Mouse (Mus musculus): ENCODE data around the gene Arntl2. TPM values are rescaled to one million over a fixed set of nuclear protein-coding genes. Genes with fewer than 3 reads are reported as not detected.

Gene Arntl2
- polyA plus RNA-seq (2014; fragmentation: Nextera tagmentation; extraction: Ambion mirVana), result 0.70 and 0.88 TPM in 2 replicates

- Histone ChIP-seq H3K9me3 (ENCODE audit: control insufficient read depth, low read length) (no peaks in the 10 kb centered on the region), H3K4me1 (replicated peaks; ENCODE audit: control insufficient read depth, insufficient read depth, low read length) (peaks cover 7% of the 10 kb centered on the region; the same call in 1 of the 2 replicates), H3K9ac (ENCODE audit: low read depth, low read length) (peak within 1 kb of the TSS; percentile 55), H3K4me2 (peak within 1 kb of the TSS; percentile 89), H3K27me3 (replicated peaks; ENCODE audit: control insufficient read depth, insufficient read depth, low read length) (peaks cover 18% of the 10 kb centered on the region; the same call in 1 of the 2 replicates), H3K36me3 (ENCODE audit: control insufficient read depth, insufficient read depth, low read length) (no peaks in the 10 kb centered on the region), H3K27ac (ENCODE audit: low read depth, low read length) (no peak within 1 kb of the TSS), H3K4me3 (ENCODE audit: low read depth, low read length) (peak within 1 kb of the TSS; percentile 55)
- 1% methylated on average over 36 of the region's 36 CpGs for WGBS
- peak; percentile 77 for DNase-seq (ENCODE audit: low spot score)
- peak; percentile 92 for ATAC-seq (replicated peaks; ENCODE audit: low FRiP score)
These were observed at the start of gene Arntl2 for GRCm38 (mm10) chr6:146795924-146796545. Gene Arntl2, plus strand, starts transcription at chr6:146796055.

- no peak overlapping the region for H3K4me2 ChIP-seq
- no peak overlapping the region for H3K9ac ChIP-seq (ENCODE audit: low read depth, low read length)
- no peaks in the 10 kb centered on the region for H3K27me3 ChIP-seq (replicated peaks; ENCODE audit: control insufficient read depth, insufficient read depth, low read length)
- H3K9me3 ChIP-seq (ENCODE audit: control insufficient read depth, low read length), result no peaks in the 10 kb centered on the region
- ATAC-seq (replicated peaks; ENCODE audit: low FRiP score) (no peak), DNase-seq (ENCODE audit: low spot score) (no peak)
- 73% methylated on average over 5 of the region's 5 CpGs for WGBS
- H3K4me1 ChIP-seq (replicated peaks; ENCODE audit: control insufficient read depth, insufficient read depth, low read length), result no peaks in the 10 kb centered on the region
- no peak overlapping the region for H3K4me3 ChIP-seq (ENCODE audit: low read depth, low read length)
- no peaks in the 10 kb centered on the region for H3K36me3 ChIP-seq (ENCODE audit: control insufficient read depth, insufficient read depth, low read length)
- no peak overlapping the region for H3K27ac ChIP-seq (ENCODE audit: low read depth, low read length)
These were observed 49.3 kb upstream of the Arntl2 start for GRCm38 (mm10) chr6:146746577-146746976.

- Histone ChIP-seq H3K27me3 (replicated peaks; ENCODE audit: control insufficient read depth, insufficient read depth, low read length) (no peaks in the 10 kb centered on the region), H3K9ac (ENCODE audit: low read depth, low read length) (no peak overlapping the region), H3K4me1 (replicated peaks; ENCODE audit: control insufficient read depth, insufficient read depth, low read length) (no peaks in the 10 kb centered on the region), H3K27ac (ENCODE audit: low read depth, low read length) (no peak overlapping the region), H3K36me3 (ENCODE audit: control insufficient read depth, insufficient read depth, low read length) (no peaks in the 10 kb centered on the region), H3K4me2 (no peak overlapping the region), H3K9me3 (ENCODE audit: control insufficient read depth, low read length) (no peaks in the 10 kb centered on the region), H3K4me3 (ENCODE audit: low read depth, low read length) (no peak overlapping the region)
- no peak for ATAC-seq (replicated peaks; ENCODE audit: low FRiP score)
- DNase-seq (ENCODE audit: low spot score), result no peak
These were observed 48.8 kb upstream of the Arntl2 start for GRCm38 (mm10) chr6:146747057-146747456.

- H3K4me2 ChIP-seq, result no peak overlapping the region
- WGBS, result 75% methylated on average over 1 of the region's 1 CpGs
- no peaks in the 10 kb centered on the region for H3K9me3 ChIP-seq (ENCODE audit: control insufficient read depth, low read length)
- no peak for DNase-seq (ENCODE audit: low spot score)
- H3K27me3 ChIP-seq (replicated peaks; ENCODE audit: control insufficient read depth, insufficient read depth, low read length), result no peaks in the 10 kb centered on the region
- no peak overlapping the region for H3K4me3 ChIP-seq (ENCODE audit: low read depth, low read length)
- no peak for ATAC-seq (replicated peaks; ENCODE audit: low FRiP score)
- H3K4me1 ChIP-seq (replicated peaks; ENCODE audit: control insufficient read depth, insufficient read depth, low read length), result no peaks in the 10 kb centered on the region
- H3K27ac ChIP-seq (ENCODE audit: low read depth, low read length), result no peak overlapping the region
- H3K36me3 ChIP-seq (ENCODE audit: control insufficient read depth, insufficient read depth, low read length), result no peaks in the 10 kb centered on the region
- H3K9ac ChIP-seq (ENCODE audit: low read depth, low read length), result no peak overlapping the region
These were observed 47.6 kb upstream of the Arntl2 start for GRCm38 (mm10) chr6:146748271-146748670.

GRCm38 (mm10) chr6:146751671-146752070, 44.2 kb upstream of the Arntl2 start:
- no peaks in the 10 kb centered on the region for H3K27me3 ChIP-seq (replicated peaks; ENCODE audit: control insufficient read depth, insufficient read depth, low read length)
- 72% methylated on average over 1 of the region's 1 CpGs for WGBS

GRCm38 (mm10) chr6:146752178-146752577, 43.7 kb upstream of the Arntl2 start:
- Histone ChIP-seq H3K27me3 (replicated peaks; ENCODE audit: control insufficient read depth, insufficient read depth, low read length) (no peaks in the 10 kb centered on the region), H3K4me3 (ENCODE audit: low read depth, low read length) (no peak overlapping the region), H3K27ac (ENCODE audit: low read depth, low read length) (no peak overlapping the region), H3K9ac (ENCODE audit: low read depth, low read length) (no peak overlapping the region), H3K4me1 (replicated peaks; ENCODE audit: control insufficient read depth, insufficient read depth, low read length) (no peaks in the 10 kb centered on the region), H3K36me3 (ENCODE audit: control insufficient read depth, insufficient read depth, low read length) (no peaks in the 10 kb centered on the region), H3K4me2 (no peak overlapping the region), H3K9me3 (ENCODE audit: control insufficient read depth, low read length) (no peaks in the 10 kb centered on the region)
- WGBS, result 83% methylated on average over 2 of the region's 2 CpGs
- no peak for DNase-seq (ENCODE audit: low spot score)
- ATAC-seq (replicated peaks; ENCODE audit: low FRiP score), result no peak

More at GRCm38 (mm10) chr6:146751671-146752070, 44.2 kb upstream of the Arntl2 start:
- Histone ChIP-seq H3K9ac (ENCODE audit: low read depth, low read length) (no peak overlapping the region), H3K27ac (ENCODE audit: low read depth, low read length) (no peak overlapping the region), H3K4me1 (replicated peaks; ENCODE audit: control insufficient read depth, insufficient read depth, low read length) (no peaks in the 10 kb centered on the region), H3K36me3 (ENCODE audit: control insufficient read depth, insufficient read depth, low read length) (no peaks in the 10 kb centered on the region), H3K4me2 (no peak overlapping the region), H3K4me3 (ENCODE audit: low read depth, low read length) (no peak overlapping the region), H3K9me3 (ENCODE audit: control insufficient read depth, low read length) (no peaks in the 10 kb centered on the region)
- no peak for ATAC-seq (replicated peaks; ENCODE audit: low FRiP score)
- DNase-seq (ENCODE audit: low spot score), result no peak

GRCm38 (mm10) chr6:146752612-146753011, 43.2 kb upstream of the Arntl2 start:
- no peaks in the 10 kb centered on the region for H3K27me3 ChIP-seq (replicated peaks; ENCODE audit: control insufficient read depth, insufficient read depth, low read length)
- 78% methylated on average over 1 of the region's 1 CpGs for WGBS
- H3K27ac ChIP-seq (ENCODE audit: low read depth, low read length), result no peak overlapping the region
- ATAC-seq (replicated peaks; ENCODE audit: low FRiP score), result no peak
- H3K9me3 ChIP-seq (ENCODE audit: control insufficient read depth, low read length), result no peaks in the 10 kb centered on the region
- no peaks in the 10 kb centered on the region for H3K4me1 ChIP-seq (replicated peaks; ENCODE audit: control insufficient read depth, insufficient read depth, low read length)
- DNase-seq (ENCODE audit: low spot score), result no peak
- H3K4me2 ChIP-seq, result no peak overlapping the region
- H3K4me3 ChIP-seq (ENCODE audit: low read depth, low read length), result no peak overlapping the region
- H3K36me3 ChIP-seq (ENCODE audit: control insufficient read depth, insufficient read depth, low read length), result no peaks in the 10 kb centered on the region
- H3K9ac ChIP-seq (ENCODE audit: low read depth, low read length), result no peak overlapping the region

GRCm38 (mm10) chr6:146753560-146754160, 42.2 kb upstream of the Arntl2 start:
- Histone ChIP-seq H3K36me3 (ENCODE audit: control insufficient read depth, insufficient read depth, low read length) (no peaks in the 10 kb centered on the region), H3K27ac (ENCODE audit: low read depth, low read length) (no peak overlapping the region), H3K27me3 (replicated peaks; ENCODE audit: control insufficient read depth, insufficient read depth, low read length) (no peaks in the 10 kb centered on the region), H3K9me3 (ENCODE audit: control insufficient read depth, low read length) (no peaks in the 10 kb centered on the region), H3K9ac (ENCODE audit: low read depth, low read length) (no peak overlapping the region), H3K4me3 (ENCODE audit: low read depth, low read length) (no peak overlapping the region), H3K4me1 (replicated peaks; ENCODE audit: control insufficient read depth, insufficient read depth, low read length) (no peaks in the 10 kb centered on the region), H3K4me2 (no peak overlapping the region)
- no peak for DNase-seq (ENCODE audit: low spot score)
- WGBS, result 74% methylated on average over 2 of the region's 2 CpGs
- ATAC-seq (replicated peaks; ENCODE audit: low FRiP score), result no peak

- no peaks in the 10 kb centered on the region for H3K9me3 ChIP-seq (ENCODE audit: control insufficient read depth, low read length)
- WGBS, result 57% methylated on average over 2 of the region's 2 CpGs
- DNase-seq (ENCODE audit: low spot score) (no peak), ATAC-seq (replicated peaks; ENCODE audit: low FRiP score) (peak; percentile 74)
- no peaks in the 10 kb centered on the region for H3K4me1 ChIP-seq (replicated peaks; ENCODE audit: control insufficient read depth, insufficient read depth, low read length)
- H3K27me3 ChIP-seq (replicated peaks; ENCODE audit: control insufficient read depth, insufficient read depth, low read length), result no peaks in the 10 kb centered on the region
- H3K36me3 ChIP-seq (ENCODE audit: control insufficient read depth, insufficient read depth, low read length), result no peaks in the 10 kb centered on the region
- H3K4me2 ChIP-seq, result no peak overlapping the region
- no peak overlapping the region for H3K9ac ChIP-seq (ENCODE audit: low read depth, low read length)
- H3K27ac ChIP-seq (ENCODE audit: low read depth, low read length), result no peak overlapping the region
- no peak overlapping the region for H3K4me3 ChIP-seq (ENCODE audit: low read depth, low read length)
These were observed 40.7 kb upstream of the Arntl2 start for GRCm38 (mm10) chr6:146755136-146755535.
